Mouse (Mus musculus) heart, postnatal 0 days (tissue): ENCODE measurements at regions not wholly inside any gene's neighbourhood (a gene's known extent, or its start where the extent isn't known, plus 50 kb on each side); places are given as distances from the start of the nearest gene placed in this dataset.

ENCODE experiments used
- ATAC-seq: fragments of 200-750 bp; cut with Nextera tagmentation; 2 replicates; pipeline ENCODE4 v1.8.0; 2017; ENCODE audit warnings: low read depth, moderate number of reproducible peaks, moderate library complexity; ENCODE audit not compliant: insufficient read depth
- DNase-seq: peaks from one replicate; pipeline ENCODE4 v3.0.0-alpha.2; 2016; ENCODE audit warnings: low spot score
- H3K27ac ChIP-seq: fragments of 300-500 bp; sonication (generic); 2 replicates; pipeline ENCODE4 v1.5.1; 2014; ENCODE audit warnings: low read depth, mild to moderate bottlenecking
- H3K27me3 ChIP-seq: fragments of 300-500 bp; sonication (generic); 2 replicates; pipeline ENCODE4 v1.6.1; 2014; ENCODE audit warnings: low read length, mixed read lengths; ENCODE audit not compliant: control insufficient read depth, insufficient read depth
- H3K36me3 ChIP-seq: fragments of 300-500 bp; sonication (generic); replicated peaks from 2 replicates; pipeline ENCODE4 v1.6.1; 2014; ENCODE audit warnings: low read length, mixed read lengths; ENCODE audit not compliant: control insufficient read depth, insufficient read depth
- H3K4me1 ChIP-seq: fragments of 300-500 bp; sonication (generic); 2 replicates; pipeline ENCODE4 v1.6.1; 2014; ENCODE audit warnings: antibody characterized with exemption; ENCODE audit not compliant: control insufficient read depth, insufficient read depth
- H3K4me2 ChIP-seq: fragments of 300-500 bp; sonication (generic); 2 replicates; pipeline ENCODE4 v1.6.1; 2014; ENCODE audit warnings: low read depth, mild to moderate bottlenecking, low read length, moderate library complexity
- H3K4me3 ChIP-seq: fragments of 300-500 bp; sonication (generic); 2 replicates; pipeline ENCODE4 v1.5.1; 2014; ENCODE audit warnings: low read depth, low read length
- H3K9ac ChIP-seq: fragments of 300-500 bp; sonication (generic); replicated peaks from 2 replicates; pipeline ENCODE4 v1.6.1; 2014; ENCODE audit warnings: low read depth, low read length, mixed read lengths
- H3K9me3 ChIP-seq: fragments of 300-500 bp; sonication (generic); replicated peaks from 2 replicates; pipeline ENCODE4 v1.6.1; 2016; ENCODE audit warnings: low read length; ENCODE audit not compliant: control insufficient read depth
- CTCF ChIP-seq: IDR thresholded peaks from 2 replicates; pipeline ENCODE4 v1.5.1; 2016; ENCODE audit warnings: antibody characterized with exemption, control low read depth, low read depth
- EP300 ChIP-seq: IDR thresholded peaks from 2 replicates; pipeline ENCODE4 v1.6.1; 2016; ENCODE audit warnings: antibody characterized with exemption, low read depth
- WGBS: fragments of 180-500 bp; shearing (Covaris S2); extraction: QIAGEN DNeasy Blood & Tissue Kit; methylation state at CpG from one replicate; pipeline ENCODE4 v1.1.7; 2014; 5-methylcytosine and 5-hydroxymethylcytosine counted together

DNA sequence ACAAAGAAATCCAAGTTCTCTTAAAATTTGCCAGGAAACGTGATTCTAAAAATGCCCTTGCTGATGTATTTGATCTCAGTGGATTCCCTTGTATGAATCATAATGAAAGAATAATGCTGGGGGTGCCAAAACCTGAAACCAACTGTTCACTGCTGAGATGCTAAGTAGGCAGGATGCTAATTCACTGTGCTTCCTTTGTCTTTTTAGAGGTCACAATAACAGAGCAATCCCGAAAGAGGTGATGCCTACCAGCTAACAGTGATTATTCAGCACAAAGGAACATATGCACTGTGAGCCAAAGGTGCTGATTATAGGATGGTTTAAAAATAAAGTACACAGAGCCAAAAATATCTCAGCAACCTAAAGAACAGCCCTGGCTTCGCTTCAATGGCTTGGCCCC lies 344.9 kb downstream of the Jrkl start:
- H3K27ac ChIP-seq: no peak overlapping the region
- TF ChIP-seq EP300 (no peak), CTCF (no peak)
- WGBS: 37% methylated on average over 3 of the region's 3 CpGs
- no peak overlapping the region for H3K4me2 ChIP-seq
- H3K9ac ChIP-seq: no peak overlapping the region
- no peaks in the 10 kb centered on the region for H3K9me3 ChIP-seq
- ATAC-seq (no peak), DNase-seq (no peak)
- no peak overlapping the region for H3K4me3 ChIP-seq
- no peaks in the 10 kb centered on the region for H3K27me3 ChIP-seq
- no peaks in the 10 kb centered on the region for H3K36me3 ChIP-seq
- no peaks in the 10 kb centered on the region for H3K4me1 ChIP-seq

DNA sequence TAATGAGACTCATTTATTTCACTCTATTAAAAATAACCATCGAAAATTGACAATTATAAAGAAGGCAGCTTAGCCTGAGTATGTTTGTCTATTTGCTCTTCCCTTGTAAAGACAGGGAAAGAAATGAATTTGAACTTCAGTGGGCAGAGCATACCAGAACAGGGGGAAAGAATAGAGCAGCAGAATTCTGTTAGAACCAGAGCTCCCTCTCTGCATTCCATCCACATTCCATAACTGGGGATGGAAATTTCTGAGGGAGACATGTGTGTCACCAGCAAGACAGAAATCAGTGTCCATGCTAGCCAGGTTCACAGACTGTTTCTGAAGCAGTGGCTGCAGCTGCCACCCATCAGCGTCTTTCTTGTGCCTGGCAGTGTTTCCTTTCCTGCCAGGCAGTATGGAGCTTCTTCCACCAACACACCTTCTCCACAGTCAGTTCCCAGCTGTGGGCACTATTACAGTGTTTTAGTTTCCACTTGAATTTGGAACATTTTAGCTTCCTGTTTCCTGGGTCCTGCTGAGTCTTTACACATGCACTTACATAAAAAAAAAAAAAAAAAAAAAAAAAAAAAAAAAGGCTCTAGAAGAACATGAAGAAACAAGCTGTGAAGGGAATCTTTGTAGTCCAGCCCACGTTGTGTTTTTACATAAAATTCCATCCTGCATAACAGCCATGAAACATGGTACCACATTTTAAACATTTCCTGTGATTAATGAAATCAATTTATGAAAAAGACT lies 365.7 kb downstream of the Jrkl start:
- WGBS: 43% methylated on average over 3 of the region's 3 CpGs
- no peaks in the 10 kb centered on the region for H3K27me3 ChIP-seq
- no peaks in the 10 kb centered on the region for H3K9me3 ChIP-seq
- no peak overlapping the region for H3K27ac ChIP-seq
- TF ChIP-seq CTCF (no peak), EP300 (no peak)
- ATAC-seq: no peak
- no peaks in the 10 kb centered on the region for H3K4me1 ChIP-seq
- H3K36me3 ChIP-seq: no peaks in the 10 kb centered on the region
- H3K4me3 ChIP-seq: no peak overlapping the region
- H3K4me2 ChIP-seq: no peak overlapping the region
- DNase-seq: no peak
- no peak overlapping the region for H3K9ac ChIP-seq

DNA sequence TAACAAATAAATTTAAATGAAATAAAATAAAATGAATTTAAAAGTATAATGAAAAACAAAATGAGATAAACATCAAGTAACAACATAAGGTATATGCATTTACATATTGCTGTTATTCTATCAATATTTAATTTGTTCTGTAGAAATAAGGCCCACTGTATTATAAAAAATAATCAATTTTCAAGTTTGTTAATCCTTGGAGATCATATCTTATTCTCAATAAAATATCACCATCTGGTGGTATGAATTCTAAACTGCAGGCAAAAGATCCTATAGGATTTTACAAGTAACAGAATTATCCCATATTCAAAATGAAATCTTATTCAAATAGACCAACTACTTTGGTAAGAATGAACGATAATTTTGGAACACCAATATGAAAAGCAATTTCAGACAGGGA lies 369.1 kb downstream of the Jrkl start:
- Histone ChIP-seq H3K36me3 (no peaks in the 10 kb centered on the region), H3K27me3 (no peaks in the 10 kb centered on the region), H3K4me3 (no peak overlapping the region), H3K4me2 (no peak overlapping the region), H3K9ac (no peak overlapping the region), H3K9me3 (no peaks in the 10 kb centered on the region), H3K27ac (no peak overlapping the region), H3K4me1 (no peaks in the 10 kb centered on the region)
- TF ChIP-seq CTCF (peak; percentile 33), EP300 (no peak)
- WGBS: 33% methylated on average over 1 of the region's 1 CpGs
- no peak for DNase-seq
- no peak for ATAC-seq

GRCm38 (mm10) chr9:12870941-12871340 lies 374.7 kb downstream of the Jrkl start:
- Histone ChIP-seq H3K36me3 (no peaks in the 10 kb centered on the region), H3K4me3 (no peak overlapping the region), H3K27me3 (no peaks in the 10 kb centered on the region), H3K4me1 (no peaks in the 10 kb centered on the region), H3K4me2 (no peak overlapping the region), H3K9me3 (no peaks in the 10 kb centered on the region), H3K27ac (no peak overlapping the region), H3K9ac (no peak overlapping the region)
- TF ChIP-seq EP300 (no peak), CTCF (no peak)
- no peak for DNase-seq
- ATAC-seq: 0 out of 2 replicates have a peak, but pooled peaks have one; percentile 39
- WGBS: 24% methylated on average over 3 of the region's 3 CpGs
